Mouse (Mus musculus): ENCODE measurements at regions not wholly inside any gene's neighbourhood (a gene's known extent, or its start where the extent isn't known, plus 50 kb on each side); places are given as distances from the start of the nearest gene placed in this dataset.

GRCm38 (mm10) chr1:189991089-189991488, 68.9 kb upstream of the Smyd2 start:
- no peak for DNase-seq (ENCODE audit: low read depth, low spot score)

DNA sequence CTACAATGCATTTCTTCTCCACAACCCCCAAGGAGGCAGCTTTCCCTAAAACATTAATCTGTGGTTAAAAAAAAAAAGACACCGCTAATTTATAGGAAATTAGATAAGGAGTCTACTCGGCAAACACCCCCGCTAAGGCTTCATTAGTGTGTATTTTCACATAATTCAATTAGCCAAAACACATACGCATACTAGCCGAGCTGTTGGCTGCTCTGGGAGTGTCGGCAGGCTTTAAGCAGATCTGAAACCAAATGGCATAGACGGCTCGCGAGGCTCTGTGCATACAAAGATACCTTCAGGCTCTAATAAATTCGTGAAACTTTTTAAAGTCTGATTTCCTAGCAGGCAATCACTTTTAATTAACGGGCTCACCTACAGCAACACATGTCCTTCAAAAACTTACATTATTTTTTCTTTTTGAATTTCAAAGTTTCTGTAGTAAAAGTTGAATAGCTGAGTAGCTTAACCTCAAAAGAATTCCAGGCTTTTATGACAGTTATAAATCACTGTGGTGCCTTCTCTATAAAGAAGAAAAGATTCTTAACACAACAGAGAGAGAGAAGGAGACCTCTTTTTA, 68.0 kb upstream of the Smyd2 start:
- no peak for DNase-seq (ENCODE audit: low read depth, low spot score)

DNA sequence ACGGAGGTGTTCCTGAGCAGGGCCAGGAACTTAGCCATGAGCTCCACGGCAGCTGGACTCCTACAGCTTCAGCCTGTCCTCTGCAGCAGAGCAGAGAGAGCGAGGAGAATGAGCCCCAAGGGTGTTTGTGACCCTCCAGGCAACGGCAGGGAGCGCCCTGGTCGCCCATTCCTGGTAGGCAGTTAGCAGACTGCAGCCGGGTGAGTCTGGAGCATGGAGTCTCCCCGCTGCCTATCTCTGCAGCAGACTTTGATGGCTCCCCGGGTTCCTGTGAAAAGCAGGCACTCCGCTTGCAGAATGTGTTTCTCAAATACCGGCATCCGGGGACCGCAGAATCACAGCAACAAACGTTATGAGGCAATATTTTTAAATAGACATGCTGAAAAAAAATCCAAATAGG, 67.2 kb upstream of the Smyd2 start:
- DNase-seq (ENCODE audit: low read depth, low spot score): no peak

DNA sequence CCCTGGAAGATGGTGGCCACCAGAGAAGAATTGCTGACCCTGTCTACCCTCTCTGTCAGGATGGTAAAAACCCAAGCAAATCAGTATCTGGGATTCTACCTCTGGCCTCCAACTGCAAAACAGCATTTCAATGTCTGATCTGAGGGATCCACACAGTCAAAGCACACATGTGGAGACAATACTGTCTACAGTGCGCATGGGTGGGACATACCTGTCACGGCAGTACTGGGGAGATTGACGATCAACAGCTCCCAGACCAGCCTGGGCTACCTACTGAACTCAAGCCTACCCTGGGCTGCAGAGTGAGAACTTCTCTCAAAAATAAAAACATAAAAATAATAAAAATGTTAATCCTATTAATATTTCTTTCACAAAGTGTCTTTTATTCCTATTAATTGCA, 66.7 kb upstream of the Smyd2 start:
- no peak for DNase-seq (ENCODE audit: low read depth, low spot score)

GRCm38 (mm10) chr1:189985516-189986205, 63.5 kb upstream of the Smyd2 start:
- no peak for DNase-seq (ENCODE audit: low read depth, low spot score)

DNA sequence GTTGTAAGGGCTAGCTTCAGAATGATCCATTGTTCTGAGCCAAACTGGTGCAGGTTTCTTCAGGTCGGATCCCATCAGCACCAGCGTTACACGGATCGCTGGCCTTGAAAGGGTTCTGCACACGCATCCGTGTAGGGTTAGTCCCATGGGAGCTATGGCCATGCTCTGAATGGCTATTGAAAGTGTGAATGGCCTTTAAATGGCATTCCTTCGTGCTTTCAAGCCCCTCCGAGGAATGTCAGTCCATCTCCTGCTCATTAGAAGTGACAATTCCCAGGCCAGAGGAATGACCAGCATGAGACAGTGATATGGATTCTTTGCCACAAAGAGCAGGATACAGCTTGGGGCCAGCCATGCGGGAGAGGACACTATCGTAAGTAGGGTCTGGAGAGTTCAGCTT, 56.1 kb upstream of the Smyd2 start:
- no peak for DNase-seq (ENCODE audit: low read depth, low spot score)

- no peak for DNase-seq (ENCODE audit: low read depth, low spot score)
Observed at GRCm38 (mm10) chr1:189975660-189976059, 53.5 kb upstream of the Smyd2 start.

DNA sequence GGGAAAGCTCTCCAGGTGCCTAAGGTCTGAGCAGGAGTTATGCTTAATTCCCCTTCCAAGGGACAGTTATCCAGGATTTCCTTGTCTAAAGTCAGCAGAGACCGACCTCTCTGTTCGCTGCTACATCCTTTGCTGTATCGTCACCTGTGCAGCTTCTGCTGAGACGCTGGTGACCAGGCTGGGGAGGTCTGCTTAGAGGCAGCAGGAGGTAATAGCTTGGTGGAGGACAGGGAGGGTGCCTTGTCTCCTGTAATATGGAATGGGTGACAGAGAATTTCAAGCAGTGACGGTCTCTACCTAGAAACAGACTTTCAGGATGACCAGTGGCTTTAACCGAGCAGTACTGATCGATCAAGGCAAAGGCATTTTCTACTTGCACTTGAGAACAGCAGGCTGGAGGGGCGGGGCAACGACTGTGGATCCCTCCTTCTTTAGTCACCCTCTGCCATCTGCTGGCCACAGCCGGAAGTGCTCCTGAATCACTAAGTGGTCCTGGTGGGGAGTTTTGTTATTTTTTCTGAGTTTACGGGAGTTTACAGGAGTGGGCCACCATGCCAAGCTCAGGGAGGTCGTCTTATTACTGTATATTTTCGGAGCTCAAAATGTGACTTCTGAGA, 50.7 kb upstream of the Smyd2 start:
- peak; percentile 62 for DNase-seq (ENCODE audit: low read depth, low spot score)

Data from telencephalon, adult 2 months (tissue).